Mouse (Mus musculus) gastrocnemius, adult 2 months (tissue): ENCODE measurements at regions not wholly inside any gene's neighbourhood (a gene's known extent, or its start where the extent isn't known, plus 50 kb on each side); places are given as distances from the start of the nearest gene placed in this dataset.

Source experiments
- DNase-seq: peaks from one replicate; pipeline ENCODE4 v3.0.0; 2022
- H3K27ac ChIP-seq: fragments of 200-600 bp; 2 replicates; pipeline ENCODE4 v1.8.1; 2022; ENCODE audit warnings: mild to moderate bottlenecking
- H3K4me3 ChIP-seq: fragments of 200-600 bp; 2 replicates; pipeline ENCODE4 v1.8.1; 2022; ENCODE audit warnings: mild to moderate bottlenecking, moderate library complexity
- CTCF ChIP-seq: fragments of 200-600 bp; IDR thresholded peaks from 2 replicates; pipeline ENCODE4 v1.8.1; 2022; ENCODE audit warnings: antibody characterized with exemption, mild to moderate bottlenecking, moderate library complexity
- intact Hi-C: fragments of 180-260 bp; cut with DNase I; formaldehyde crosslinking; loops from one replicate; pipeline ENCODE4 v1.15.1; 2025

DNA sequence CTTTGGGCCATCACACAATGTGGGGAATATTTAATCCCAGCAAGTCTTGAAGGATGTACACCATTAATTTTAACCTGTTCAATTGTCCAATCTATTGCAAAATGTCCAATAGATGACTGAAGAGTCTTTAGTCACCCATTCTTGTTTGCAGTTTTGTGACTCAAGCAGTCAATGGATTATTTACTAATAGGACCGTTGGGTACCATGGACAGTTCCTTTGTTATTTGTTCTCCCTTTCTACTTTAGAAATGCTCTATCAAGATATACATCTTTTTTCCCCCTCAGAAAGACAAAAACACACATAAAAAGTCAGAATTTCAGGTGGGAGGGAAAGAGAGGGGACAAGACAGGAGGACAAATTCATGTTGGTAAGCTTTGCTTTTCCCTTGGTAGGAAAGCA is 598.3 kb downstream of the Gm9195 start:
- Histone ChIP-seq H3K4me3 (no peak overlapping the region), H3K27ac (no peak overlapping the region)
- intact Hi-C loops, result no loop called here
- no peak for TF ChIP-seq CTCF
- DNase-seq, result no peak

DNA sequence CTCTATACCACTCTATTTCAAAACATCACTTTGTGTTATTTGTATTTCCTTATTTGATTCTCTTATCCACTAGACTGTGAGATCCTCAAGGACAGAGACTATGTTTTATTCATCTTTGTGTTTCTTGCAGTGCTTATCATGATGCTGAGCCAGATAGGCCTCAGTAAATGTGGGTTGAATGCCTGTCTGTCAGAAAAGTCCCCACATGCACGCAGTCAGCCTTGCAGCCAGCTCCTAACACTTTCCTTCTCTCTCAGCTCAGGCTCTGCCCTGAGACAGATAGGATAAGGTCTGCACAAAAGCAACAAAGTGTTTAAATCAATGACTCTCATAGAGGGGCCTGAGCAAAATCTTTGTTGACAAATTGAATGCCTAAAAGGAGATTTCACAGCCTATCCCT is 600.0 kb downstream of the Gm9195 start:
- intact Hi-C loops, result no loop called here
- H3K4me3 ChIP-seq, result no peak overlapping the region
- DNase-seq, result no peak
- no peak overlapping the region for H3K27ac ChIP-seq
- no peak for TF ChIP-seq CTCF

DNA sequence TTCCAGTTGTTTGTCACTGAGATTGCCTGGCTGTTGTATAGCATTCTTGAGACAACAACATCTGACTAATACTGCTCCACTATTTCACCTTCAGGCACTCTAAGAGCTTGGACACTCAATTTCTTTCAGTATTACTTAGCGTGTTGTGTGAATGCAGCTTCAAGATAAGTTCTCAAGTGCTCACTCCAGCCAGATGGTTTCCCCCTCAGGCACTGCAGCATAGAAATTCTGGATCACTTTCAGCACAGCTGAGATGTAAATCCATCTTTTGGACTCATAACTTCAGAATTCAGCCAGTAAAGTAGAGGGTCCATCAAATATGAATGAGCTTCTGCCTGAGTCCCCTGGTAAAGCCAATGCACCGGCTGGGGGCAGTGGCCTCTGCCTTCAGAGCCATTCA is 608.8 kb downstream of the Gm9195 start:
- no peak overlapping the region for H3K27ac ChIP-seq
- no peak for DNase-seq
- intact Hi-C loops, result no loop called here
- H3K4me3 ChIP-seq, result no peak overlapping the region
- no peak for TF ChIP-seq CTCF

DNA sequence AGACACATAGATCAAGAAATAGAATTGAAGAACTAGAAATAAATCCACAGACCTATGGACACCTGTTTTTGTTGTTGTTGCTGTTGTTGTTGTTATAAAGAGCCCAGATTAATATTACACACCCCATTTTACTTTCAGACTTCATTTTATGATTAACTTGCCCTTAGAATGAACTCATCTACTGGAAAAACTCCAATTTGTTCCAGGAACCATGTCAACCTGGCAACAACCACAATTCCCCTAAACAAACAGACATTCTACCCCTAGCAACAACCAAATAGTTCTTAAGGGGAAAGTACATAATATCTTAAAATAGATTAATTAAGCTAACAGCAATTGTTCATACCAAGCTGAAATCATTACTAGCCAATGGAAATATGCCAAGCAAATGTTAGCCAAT is 646.1 kb downstream of the Gm9195 start:
- no peak for DNase-seq
- no peak for TF ChIP-seq CTCF
- Histone ChIP-seq H3K4me3 (no peak overlapping the region), H3K27ac (no peak overlapping the region)
- intact Hi-C loops, result no loop called here

DNA sequence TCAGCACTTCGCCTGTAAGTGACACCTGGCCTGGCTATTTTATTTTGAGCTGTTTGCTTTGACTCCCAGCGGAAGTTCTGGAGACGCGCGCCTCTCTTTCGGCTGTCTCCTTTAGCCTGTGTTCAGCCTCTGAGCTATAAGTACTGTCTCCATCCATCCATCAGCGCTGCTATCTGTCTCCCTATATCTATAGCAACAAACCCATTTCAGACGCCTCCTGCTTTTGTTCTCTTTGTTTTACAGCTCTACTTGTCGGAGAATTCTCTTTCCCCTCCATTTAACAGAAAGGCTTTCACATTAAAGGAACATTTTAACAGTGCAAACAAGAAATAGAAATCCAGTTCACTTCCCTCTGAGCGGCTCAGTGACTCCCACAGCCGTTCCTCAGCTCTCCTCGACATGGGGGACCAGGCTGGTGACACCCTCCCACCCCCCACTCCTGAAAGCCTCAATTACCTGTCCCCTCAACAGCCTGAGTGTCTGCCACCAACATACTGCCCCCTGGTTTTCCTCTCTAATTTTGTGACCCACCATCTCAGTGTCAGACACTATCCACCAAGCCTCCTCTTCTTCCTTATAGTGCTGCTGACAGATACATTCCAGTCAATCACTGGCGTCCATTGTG is 682.7 kb downstream of the Gm9195 start:
- TF ChIP-seq CTCF, result no peak
- intact Hi-C loops, result no loop called here

DNA sequence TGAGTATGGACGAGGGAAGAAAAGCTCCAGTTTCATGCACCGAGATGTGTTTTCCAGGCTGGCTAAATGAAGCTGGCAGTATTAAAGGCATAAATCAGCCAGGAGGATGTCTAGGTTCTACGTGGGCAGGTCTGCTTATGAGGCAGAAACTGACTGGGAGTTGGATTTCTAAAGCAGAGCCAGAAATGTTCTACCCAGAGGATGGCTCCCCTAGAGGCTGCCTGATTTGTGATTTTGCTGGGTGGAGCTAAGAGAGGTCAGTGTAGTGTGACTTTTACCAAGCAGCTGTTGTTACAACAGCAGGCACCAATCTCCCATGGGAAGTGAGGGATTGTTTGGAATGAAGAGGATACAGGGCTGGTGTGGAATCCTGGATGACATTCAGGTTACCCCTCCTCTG is 686.0 kb downstream of the Gm9195 start:
- Histone ChIP-seq H3K27ac (no peak overlapping the region), H3K4me3 (no peak overlapping the region)
- intact Hi-C loops, result no loop called here
- TF ChIP-seq CTCF, result 0 out of 2 replicates have a peak, but pooled peaks have one; percentile 0
- no peak for DNase-seq

More for the DNA sequence above, 682.7 kb downstream of the Gm9195 start:
- no peak for DNase-seq
- Histone ChIP-seq H3K4me3 (no peak overlapping the region), H3K27ac (no peak overlapping the region)

DNA sequence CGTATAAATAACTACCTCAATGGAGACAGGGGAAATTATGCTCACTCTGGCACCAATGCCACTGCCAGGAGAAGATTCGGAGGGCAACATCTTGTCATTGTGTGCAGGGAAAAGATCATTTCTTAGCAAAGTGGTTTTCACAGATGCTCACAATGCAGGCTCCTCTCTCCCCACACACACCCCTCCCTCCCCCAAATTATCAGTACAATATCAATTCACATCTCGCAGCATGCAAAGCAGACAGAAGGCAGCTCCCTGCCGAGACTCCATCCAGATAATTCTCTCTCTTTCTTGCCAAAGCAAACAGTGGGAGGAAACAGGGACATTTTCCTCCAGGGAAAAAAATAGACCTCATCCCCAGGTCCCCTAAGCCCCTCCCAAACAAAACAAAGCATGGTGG is 691.8 kb downstream of the Gm9195 start:
- Histone ChIP-seq H3K27ac (no peak overlapping the region), H3K4me3 (no peak overlapping the region)
- intact Hi-C loops, result no loop called here
- no peak for DNase-seq
- no peak for TF ChIP-seq CTCF

DNA sequence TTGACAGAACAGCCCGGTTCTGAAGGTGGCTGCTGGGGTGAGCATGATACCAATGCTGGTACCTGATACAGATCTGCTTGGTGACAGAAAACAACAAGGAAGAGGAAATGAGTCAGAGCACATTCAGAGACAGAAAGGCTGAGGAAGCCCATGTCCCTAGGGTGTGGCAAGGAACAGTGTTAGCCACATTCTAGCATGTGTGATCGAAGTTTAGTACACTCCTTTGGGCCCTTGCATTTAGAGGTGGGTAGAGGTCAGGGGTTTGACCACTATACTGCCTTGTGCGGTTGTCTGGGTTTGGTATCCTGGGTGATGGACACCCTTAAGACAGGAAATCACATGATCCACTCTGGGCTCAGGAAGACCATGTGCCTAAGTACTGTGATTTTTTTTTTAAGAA is 695.9 kb downstream of the Gm9195 start:
- Histone ChIP-seq H3K27ac (no peak overlapping the region), H3K4me3 (no peak overlapping the region)
- no peak for TF ChIP-seq CTCF
- intact Hi-C loops, result no loop called here
- no peak for DNase-seq

DNA sequence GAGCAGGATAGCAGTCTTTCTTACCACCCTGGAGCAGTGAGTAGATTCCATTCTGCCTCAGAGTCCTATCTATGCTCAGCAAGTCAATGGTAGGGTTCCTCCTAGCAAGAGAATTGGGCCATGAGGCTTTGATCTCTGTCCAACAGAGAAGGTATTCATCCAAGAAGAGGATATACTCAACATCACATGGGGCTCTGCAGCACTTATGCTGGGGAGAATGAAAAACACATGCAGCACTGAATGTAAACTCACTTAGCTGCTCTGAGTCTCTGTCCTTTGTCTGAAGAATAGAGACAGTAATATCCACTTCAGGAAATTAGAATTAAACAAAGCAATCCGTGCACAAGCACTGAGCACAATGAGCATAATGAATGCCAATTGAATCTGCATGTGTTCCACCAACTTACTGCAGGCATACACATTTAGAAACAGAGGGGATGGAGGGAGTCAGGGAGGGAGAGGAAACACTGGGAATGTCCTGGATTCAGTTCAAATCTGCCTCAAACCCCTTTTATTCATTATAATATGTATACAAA is 714.6 kb downstream of the Gm9195 start:
- intact Hi-C loops, result no loop called here
- TF ChIP-seq CTCF, result no peak

DNA sequence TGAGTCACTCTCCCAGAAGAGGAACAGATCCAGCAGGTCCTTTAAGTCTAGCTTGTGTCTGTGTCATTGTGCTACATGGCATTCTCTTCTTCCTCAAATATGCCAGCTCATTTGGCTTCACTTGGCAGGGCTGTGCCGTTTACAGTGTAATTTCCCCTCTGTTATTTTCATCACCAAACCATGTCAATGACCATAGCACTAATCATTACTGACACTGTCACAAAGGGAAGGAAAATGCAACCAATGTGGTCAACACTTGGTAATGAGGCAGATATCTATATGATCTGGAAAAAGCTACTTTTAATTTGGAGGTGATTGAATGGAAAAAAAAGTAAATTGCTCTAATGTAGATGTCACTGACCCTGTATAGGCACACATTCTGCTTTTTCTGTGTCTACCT is 724.8 kb downstream of the Gm9195 start:
- DNase-seq, result no peak
- no peak overlapping the region for H3K4me3 ChIP-seq
- no peak overlapping the region for H3K27ac ChIP-seq
- intact Hi-C loops, result no loop called here
- TF ChIP-seq CTCF, result no peak

More for the DNA sequence above, 714.6 kb downstream of the Gm9195 start:
- Histone ChIP-seq H3K4me3 (no peak overlapping the region), H3K27ac (no peak overlapping the region)
- no peak for DNase-seq

DNA sequence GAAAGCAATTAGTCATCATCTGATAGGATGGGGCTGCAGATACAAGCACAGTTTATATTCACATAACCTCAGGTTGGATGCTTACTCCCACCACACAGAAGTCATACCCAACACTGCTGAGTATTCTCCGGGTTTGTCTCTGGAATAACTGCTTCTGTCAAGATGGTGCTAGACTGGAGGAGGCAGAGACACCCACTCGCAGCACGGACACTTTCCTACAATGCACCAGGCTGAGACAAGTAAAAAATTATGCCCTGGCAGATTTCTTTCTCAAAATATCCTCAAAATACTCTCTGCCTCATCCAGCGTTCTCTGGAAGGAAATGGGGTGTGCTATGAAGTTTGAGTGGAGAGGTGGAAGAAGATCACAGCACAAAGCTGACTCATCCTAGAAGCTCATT is 763.1 kb downstream of the Gm9195 start:
- no peak for TF ChIP-seq CTCF
- intact Hi-C loops, result no loop called here
- no peak for DNase-seq
- Histone ChIP-seq H3K27ac (no peak overlapping the region), H3K4me3 (no peak overlapping the region)

DNA sequence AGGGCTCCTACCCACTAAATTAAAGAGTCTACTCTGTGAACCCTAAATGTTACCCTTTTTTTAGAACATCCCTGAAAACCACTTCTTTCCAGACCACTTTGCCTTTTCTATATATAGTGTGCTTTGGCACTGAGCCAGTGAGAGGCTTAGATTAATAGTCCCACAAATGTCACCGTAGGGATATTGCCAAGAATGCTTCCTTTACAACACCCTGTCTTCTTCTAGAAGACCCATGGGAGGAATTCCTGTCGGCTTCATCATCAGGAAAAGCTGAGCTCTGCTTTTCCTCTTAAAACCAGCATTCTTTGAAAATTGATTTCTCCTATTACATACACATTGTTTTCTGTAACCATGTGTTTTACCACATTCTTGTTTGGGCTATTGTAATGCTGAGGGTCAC is 768.1 kb downstream of the Gm9195 start:
- H3K4me3 ChIP-seq, result no peak overlapping the region
- no peak for DNase-seq
- H3K27ac ChIP-seq, result no peak overlapping the region
- no peak for TF ChIP-seq CTCF
- intact Hi-C loops, result no loop called here

DNA sequence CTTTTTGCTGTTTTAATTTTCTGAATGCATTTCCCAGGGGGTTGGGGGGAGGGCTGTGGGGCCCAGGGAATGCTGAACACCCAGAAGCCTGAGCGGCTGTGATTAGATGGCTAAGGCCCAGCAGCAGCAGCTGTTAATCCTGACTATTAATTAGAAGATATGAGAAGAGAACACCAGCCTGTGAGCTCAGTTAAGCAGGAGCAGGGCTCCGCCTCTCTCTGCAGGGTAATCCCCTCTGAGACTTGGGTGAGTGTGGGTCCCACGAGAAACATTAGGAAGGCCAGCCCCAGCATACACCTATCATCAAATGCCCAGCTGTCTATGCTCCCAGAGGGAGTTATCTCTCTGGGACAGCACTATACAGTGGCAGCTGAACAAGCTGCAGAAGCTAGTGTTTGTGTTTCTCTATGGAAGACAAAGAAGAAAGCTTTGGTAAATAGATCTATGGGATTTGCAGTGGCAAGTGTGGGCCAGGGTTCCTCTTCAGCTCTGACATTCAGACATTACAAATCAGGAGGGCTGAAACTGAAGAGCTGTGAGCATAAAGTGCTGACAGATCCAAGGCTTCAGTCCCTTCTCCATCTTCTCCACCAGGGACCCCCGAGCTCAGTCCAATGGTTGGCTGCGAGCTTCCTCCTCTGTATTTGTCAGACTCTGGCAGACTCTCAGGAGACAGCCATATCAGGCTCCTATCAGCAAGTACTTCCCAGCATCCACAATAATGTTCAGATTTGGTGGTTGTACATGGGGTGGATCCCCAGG is 781.9 kb downstream of the Gm9195 start:
- H3K27ac ChIP-seq, result no peak overlapping the region
- H3K4me3 ChIP-seq, result no peak overlapping the region
- no peak for TF ChIP-seq CTCF
- intact Hi-C loops, result no loop called here
- DNase-seq, result no peak
